In genomic region chr17:86067444-86067843, GRCm38 (mm10) we compare ENCODE assay signal across 25 mouse cellular contexts.
"Had no signal": no experiment of that assay in that cellular context is flagged by ENCODE, and none has a peak within 500 bp of the region (broad histone marks: within the 10 kb centered on the region; RNA-seq: fewer than 3 reads in every experiment).

No protein-coding gene starts in this region.

- H3K27ac ChIP-seq: embryonic facial prominence, embryonic 10.5 days; embryonic facial prominence, embryonic 12.5 days; embryonic facial prominence, embryonic 13.5 days; embryonic facial prominence, embryonic 15.5 days; forebrain, embryonic 10.5 days; forebrain, embryonic 12.5 days; forebrain, embryonic 13.5 days; forebrain, embryonic 15.5 days; gastrocnemius, adult 2 months; heart, adult 2 months had no signal

- H3K4me2 ChIP-seq: embryonic facial prominence, embryonic 12.5 days; embryonic facial prominence, embryonic 13.5 days; embryonic facial prominence, embryonic 15.5 days; forebrain, embryonic 12.5 days; forebrain, embryonic 13.5 days; forebrain, embryonic 15.5 days had no signal

- H3K9ac ChIP-seq: embryonic facial prominence, embryonic 12.5 days; embryonic facial prominence, embryonic 13.5 days; embryonic facial prominence, embryonic 15.5 days; forebrain, embryonic 12.5 days; forebrain, embryonic 13.5 days; forebrain, embryonic 15.5 days; forebrain, postnatal 0 days had no signal

- H3K4me3 ChIP-seq: embryonic facial prominence, embryonic 10.5 days; embryonic facial prominence, embryonic 12.5 days; embryonic facial prominence, embryonic 13.5 days; embryonic facial prominence, embryonic 15.5 days; erythroblast, embryonic 14.5 days; forebrain, embryonic 10.5 days; forebrain, embryonic 12.5 days; forebrain, embryonic 13.5 days; forebrain, embryonic 15.5 days; gastrocnemius, adult 2 months; heart, adult 2 months had no signal

- H3K27me3 ChIP-seq: embryonic facial prominence, embryonic 12.5 days; embryonic facial prominence, embryonic 13.5 days; embryonic facial prominence, embryonic 15.5 days; forebrain, embryonic 12.5 days; forebrain, embryonic 13.5 days; forebrain, embryonic 15.5 days had no signal

- H3K36me3 ChIP-seq: embryonic facial prominence, embryonic 10.5 days; embryonic facial prominence, embryonic 12.5 days; embryonic facial prominence, embryonic 13.5 days; embryonic facial prominence, embryonic 15.5 days; forebrain, embryonic 10.5 days; forebrain, embryonic 12.5 days; forebrain, embryonic 15.5 days had no signal

- H3K4me1 ChIP-seq: forebrain, embryonic 12.5 days; forebrain, embryonic 13.5 days; forebrain, embryonic 15.5 days had no signal

- H3K9me3 ChIP-seq: embryonic facial prominence, embryonic 10.5 days; embryonic facial prominence, embryonic 12.5 days; embryonic facial prominence, embryonic 13.5 days; embryonic facial prominence, embryonic 15.5 days; forebrain, embryonic 10.5 days; forebrain, embryonic 12.5 days; forebrain, embryonic 13.5 days; forebrain, embryonic 15.5 days had no signal

- DNase-seq: cerebellum, adult 9-10 months; cerebellum, adult 9-11 months; cerebellum, postnatal 10 days; cerebellum, postnatal 14 days; cerebellum, postnatal 25 days; cerebellum, postnatal 36 days; embryo, embryonic 11 days; forebrain, postnatal 0 days; gastrocnemius, adult 2 months; gastrocnemius, postnatal 10 days; gastrocnemius, postnatal 14 days; gastrocnemius, postnatal 25 days; gastrocnemius, postnatal 36 days; heart, adult 11 months; heart, adult 18-20 months; heart, adult 2 months had no signal
